Mouse (Mus musculus): ENCODE data around the gene Kcnma1.

Gene Kcnma1

GRCm38 (mm10) chr14:23704303-23704702 lies 310.0 kb downstream of the Kcnma1 start:
- no peak for DNase-seq (ENCODE audit: extremely low read depth, low read depth, low spot score)

GRCm38 (mm10) chr14:23696341-23696740 lies 317.9 kb downstream of the Kcnma1 start:
- DNase-seq (ENCODE audit: extremely low read depth, low read depth, low spot score): no peak

- DNase-seq (ENCODE audit: extremely low read depth, low read depth, low spot score): no peak
These were observed 324.6 kb downstream of the Kcnma1 start for GRCm38 (mm10) chr14:23689681-23690080.

- DNase-seq (ENCODE audit: extremely low read depth, low read depth, low spot score): no peak
These were observed 325.8 kb downstream of the Kcnma1 start for GRCm38 (mm10) chr14:23688513-23688912.

GRCm38 (mm10) chr14:23684463-23685066 lies 329.7 kb downstream of the Kcnma1 start:
- DNase-seq (ENCODE audit: extremely low read depth, low read depth, low spot score): no peak

- no peak for DNase-seq (ENCODE audit: extremely low read depth, low read depth, low spot score)
These were observed 331.5 kb downstream of the Kcnma1 start for GRCm38 (mm10) chr14:23682758-23683157.

- DNase-seq (ENCODE audit: extremely low read depth, low read depth, low spot score): no peak
These were observed 334.9 kb downstream of the Kcnma1 start for GRCm38 (mm10) chr14:23679378-23679777.

GRCm38 (mm10) chr14:23666420-23666819 lies 347.9 kb downstream of the Kcnma1 start:
- DNase-seq (ENCODE audit: extremely low read depth, low read depth, low spot score): no peak

- DNase-seq (ENCODE audit: extremely low read depth, low read depth, low spot score): no peak
These were observed 362.6 kb downstream of the Kcnma1 start for GRCm38 (mm10) chr14:23651682-23652081.

GRCm38 (mm10) chr14:23650126-23650525 lies 364.2 kb downstream of the Kcnma1 start:
- no peak for DNase-seq (ENCODE audit: extremely low read depth, low read depth, low spot score)

- no peak for DNase-seq (ENCODE audit: extremely low read depth, low read depth, low spot score)
These were observed 368.8 kb downstream of the Kcnma1 start for GRCm38 (mm10) chr14:23645361-23646063.

- DNase-seq (ENCODE audit: extremely low read depth, low read depth, low spot score): no peak
These were observed 371.1 kb downstream of the Kcnma1 start for GRCm38 (mm10) chr14:23643162-23643561.

- no peak for DNase-seq (ENCODE audit: extremely low read depth, low read depth, low spot score)
These were observed 373.6 kb downstream of the Kcnma1 start for GRCm38 (mm10) chr14:23640665-23641064.

GRCm38 (mm10) chr14:23638078-23638695 lies 376.1 kb downstream of the Kcnma1 start:
- no peak for DNase-seq (ENCODE audit: extremely low read depth, low read depth, low spot score)

- no peak for DNase-seq (ENCODE audit: extremely low read depth, low read depth, low spot score)
These were observed 378.4 kb downstream of the Kcnma1 start for GRCm38 (mm10) chr14:23635903-23636302.

- DNase-seq (ENCODE audit: extremely low read depth, low read depth, low spot score): no peak
These were observed 381.2 kb downstream of the Kcnma1 start for GRCm38 (mm10) chr14:23633011-23633595.

- DNase-seq (ENCODE audit: extremely low read depth, low read depth, low spot score): no peak
These were observed 387.4 kb downstream of the Kcnma1 start for GRCm38 (mm10) chr14:23626925-23627324.

GRCm38 (mm10) chr14:23626114-23626513 lies 388.2 kb downstream of the Kcnma1 start:
- no peak for DNase-seq (ENCODE audit: extremely low read depth, low read depth, low spot score)

GRCm38 (mm10) chr14:23625436-23625835 lies 388.9 kb downstream of the Kcnma1 start:
- DNase-seq (ENCODE audit: extremely low read depth, low read depth, low spot score): no peak

- DNase-seq (ENCODE audit: extremely low read depth, low read depth, low spot score): no peak
These were observed 389.8 kb downstream of the Kcnma1 start for GRCm38 (mm10) chr14:23624455-23624854.

GRCm38 (mm10) chr14:23620685-23621084 lies 393.6 kb downstream of the Kcnma1 start:
- no peak for DNase-seq (ENCODE audit: extremely low read depth, low read depth, low spot score)

- no peak for DNase-seq (ENCODE audit: extremely low read depth, low read depth, low spot score)
These were observed 395.3 kb downstream of the Kcnma1 start for GRCm38 (mm10) chr14:23618973-23619372.
